Mouse (Mus musculus) CH12.LX (cell line): Measurements from ENCODE around the gene Chac1. TPM values are rescaled to one million over a fixed set of nuclear protein-coding genes. Genes with fewer than 3 reads are reported as not detected.
A peak's percentile ranks its signal among the peaks of the same experiment; 100 is the strongest.

Experiments used
- DNase-seq: peaks from one replicate; pipeline ENCODE4 v3.0.0-alpha.2; 2013; ENCODE audit errors: extremely low read depth
- H3K27ac ChIP-seq: 2 replicates; pipeline ENCODE4 v1.5.1; 2012; ENCODE audit warnings: low read depth, mild to moderate bottlenecking, control low read depth, moderate library complexity; ENCODE audit not compliant: insufficient read depth
- H3K27me3 ChIP-seq: replicated peaks from 2 replicates; pipeline ENCODE3; 2012; ENCODE audit warnings: inconsistent platforms
- H3K36me3 ChIP-seq, 2 experiments: replicated peaks in 1 of 2; 2 replicates each; pipeline versions ENCODE3 to v1.6.1; 2012; ENCODE audit warnings: inconsistent platforms in 1 of 2, low read length in 1 of 2, mild to moderate bottlenecking in 1 of 2, mixed read lengths in 1 of 2, moderate library complexity in 1 of 2; ENCODE audit not compliant: control insufficient read depth in 1 of 2, insufficient read depth in 1 of 2
- H3K4me1 ChIP-seq, 2 experiments: 2 replicates each; pipeline ENCODE4 v1.6.1; 2012; ENCODE audit warnings: inconsistent platforms in 1 of 2, moderate library complexity in 1 of 2; ENCODE audit not compliant: insufficient read depth in 2 of 2, control insufficient read depth in 1 of 2
- H3K4me2 ChIP-seq: 2 replicates; pipeline ENCODE4 v1.6.1; 2012; ENCODE audit warnings: low read depth, mild to moderate bottlenecking, control low read depth; ENCODE audit not compliant: poor library complexity, insufficient read depth, severe bottlenecking
- H3K4me3 ChIP-seq, 3 experiments: fragments of 150-350 bp in 1 of 3; sonication (generic) in 1 of 3; replicated peaks in 1 of 3; 2 replicates each; pipeline versions ENCODE3 to v1.5.1; 2011 to 2012; ENCODE audit warnings: low read depth in 2 of 3, low read length in 2 of 3, mild to moderate bottlenecking in 2 of 3, moderate library complexity in 2 of 3, control low read depth in 1 of 3, improper control_type of control experiment in 1 of 3, inconsistent platforms in 1 of 3, mixed read lengths in 1 of 3; ENCODE audit not compliant: poor library complexity in 1 of 3
- H3K79me2 ChIP-seq: replicated peaks from 2 replicates; pipeline ENCODE4 v1.6.1; 2012; ENCODE audit warnings: mild to moderate bottlenecking, moderate library complexity; ENCODE audit not compliant: control insufficient read depth, poor library complexity, insufficient read depth, severe bottlenecking; ENCODE audit errors: extremely low read depth
- H3K9ac ChIP-seq: 2 replicates; pipeline ENCODE4 v1.6.1; 2012; ENCODE audit warnings: low read depth, mild to moderate bottlenecking, control low read depth, moderate library complexity; ENCODE audit not compliant: insufficient read depth
- H3K9me3 ChIP-seq: replicated peaks from 2 replicates; pipeline ENCODE3; 2012; ENCODE audit warnings: low read length, inconsistent platforms, mixed read lengths
- BHLHE40 ChIP-seq: IDR thresholded peaks from 2 replicates; pipeline ENCODE4 v1.6.1; 2011; ENCODE audit warnings: mild to moderate bottlenecking, low read depth, low read length, improper control_type of control experiment
- CHD1 ChIP-seq: IDR thresholded peaks from 2 replicates; pipeline ENCODE4 v1.6.1; 2012; ENCODE audit warnings: low read depth, low read length, improper control_type of control experiment, inconsistent platforms
- ELF1 ChIP-seq: IDR thresholded peaks from 2 replicates; pipeline ENCODE4 v1.6.1; 2014; ENCODE audit warnings: low read depth, mild to moderate bottlenecking, inconsistent platforms, low read length, improper control_type of control experiment
- EP300 ChIP-seq: IDR thresholded peaks from 2 replicates; pipeline ENCODE4 v1.6.1; 2011; ENCODE audit warnings: low read length, improper control_type of control experiment
- ETS1 ChIP-seq: conservative IDR thresholded peaks from 2 replicates; pipeline ENCODE4 v1.6.1; 2012; ENCODE audit warnings: low read depth, mild to moderate bottlenecking, inconsistent platforms, low read length, improper control_type of control experiment, moderate library complexity
- HCFC1 ChIP-seq: IDR thresholded peaks from 2 replicates; pipeline ENCODE4 v1.6.1; 2012; ENCODE audit warnings: low read depth, mild to moderate bottlenecking, inconsistent platforms, low read length, improper control_type of control experiment
- JUND ChIP-seq: conservative IDR thresholded peaks from 2 replicates; pipeline ENCODE4 v1.6.1; 2011; ENCODE audit warnings: low read depth, low read length, improper control_type of control experiment
- KAT2A ChIP-seq: IDR thresholded peaks from 2 replicates; pipeline ENCODE4 v1.6.1; 2012; ENCODE audit warnings: low read length, improper control_type of control experiment, inconsistent platforms; ENCODE audit not compliant: insufficient replicate concordance
- NELFE ChIP-seq: IDR thresholded peaks from 2 replicates; pipeline ENCODE4 v1.6.1; 2011; ENCODE audit warnings: low read depth, low read length, improper control_type of control experiment
- POLR2A ChIP-seq: IDR thresholded peaks from 2 replicates; pipeline ENCODE4 v1.6.1; 2011; ENCODE audit warnings: low read depth, mild to moderate bottlenecking, improper control_type of control experiment, low read length
- POLR2AphosphoS2 ChIP-seq: IDR thresholded peaks from 2 replicates; pipeline ENCODE4 v1.6.1; 2011; ENCODE audit warnings: low read depth, low read length, improper control_type of control experiment
- RCOR1 ChIP-seq: conservative IDR thresholded peaks from 2 replicates; pipeline ENCODE4 v1.6.1; 2012; ENCODE audit warnings: low read depth, mild to moderate bottlenecking, inconsistent platforms, low read length, improper control_type of control experiment
- SIN3A ChIP-seq: IDR thresholded peaks from 2 replicates; pipeline ENCODE4 v1.6.1; 2012; ENCODE audit warnings: low read length, improper control_type of control experiment, inconsistent platforms
- SMC3 ChIP-seq: IDR thresholded peaks from 2 replicates; pipeline ENCODE4 v1.6.1; 2011; ENCODE audit warnings: low read depth, low read length, improper control_type of control experiment
- TBP ChIP-seq: conservative IDR thresholded peaks from 2 replicates; pipeline ENCODE4 v1.6.1; 2011; ENCODE audit warnings: low read depth, low read length, improper control_type of control experiment
- TCF12 ChIP-seq: IDR thresholded peaks from 2 replicates; pipeline ENCODE4 v1.6.1; 2014; ENCODE audit warnings: low read depth, mild to moderate bottlenecking, inconsistent platforms, low read length, improper control_type of control experiment
- USF1 ChIP-seq: IDR thresholded peaks from 2 replicates; pipeline ENCODE4 v1.6.1; 2014; ENCODE audit warnings: low read depth, mild to moderate bottlenecking, inconsistent platforms, low read length, improper control_type of control experiment
- USF2 ChIP-seq: conservative IDR thresholded peaks from 2 replicates; pipeline ENCODE4 v1.6.1; 2011; ENCODE audit warnings: low read depth, low read length, improper control_type of control experiment
- dilution Hi-C: fragments of 300-500 bp; cut with MboI; formaldehyde crosslinking; loops from 2 replicates; pipeline ENCODE4 v1.14.3; 2020; ENCODE audit warnings: low sequenced_read_pairs; ENCODE audit not compliant: extremely low pct_unique_long_range_greater_than_20kb, extremely low pct_ligation_motif_present
- in situ Hi-C: fragments of 300-500 bp; cut with MboI; formaldehyde crosslinking; loops from 3 replicates; pipeline ENCODE4 v1.14.3; 2019; ENCODE audit warnings: low sequenced_read_pairs, low pct_ligation_motif_present, low pct_unique_long_range_greater_than_20kb, mixed read lengths
- polyA plus RNA-seq: library from polyadenylated mRNA; unstranded; fragments of >175 nt; gene quantifications from 2 replicates; pipeline ENCODE4 v1.2.1, GENCODE M21; 2012; ENCODE audit warnings: low read depth; ENCODE audit not compliant: insufficient read length
- total RNA-seq, 2 experiments: library from RNA; depleted of rRNA; stranded (reverse); fragments of 300-350 nt in 1 of 2; fragments of >200 nt in 1 of 2; gene quantifications; 2 replicates each; pipeline ENCODE4 v1.2.3; 2012 to 2014

Gene Chac1
- total and polyA plus RNA-seq, 3 experiments: 33.4 to 95.6 (median 49.2) TPM

DNA sequence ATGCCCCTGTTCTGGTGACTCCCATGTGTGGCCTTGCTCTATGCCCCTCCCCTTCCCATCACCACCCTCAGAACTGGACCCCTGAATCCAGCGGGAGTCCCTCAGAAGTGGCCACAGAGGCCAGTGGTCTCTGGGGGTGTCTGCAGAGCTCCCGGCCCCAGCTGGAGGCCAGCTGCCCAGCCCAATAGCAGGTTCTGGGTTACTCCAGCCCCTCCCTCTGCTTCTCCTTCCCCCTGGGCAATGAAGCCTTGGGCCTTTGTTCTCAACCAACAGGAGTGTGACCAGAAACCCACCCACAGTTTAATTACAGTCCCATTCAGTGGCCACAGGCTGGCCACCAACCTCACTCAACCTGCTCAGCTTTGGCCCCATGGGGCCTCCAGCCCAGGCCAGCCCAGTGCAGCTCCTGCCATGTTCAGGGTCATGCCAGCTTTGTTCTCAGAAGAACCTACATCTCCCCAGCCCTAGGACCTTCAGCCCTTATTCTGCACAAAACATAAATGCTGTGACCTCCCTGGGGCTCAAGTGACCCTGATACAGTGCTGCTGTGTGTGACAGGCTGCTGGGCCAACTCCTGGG is 38.6 kb upstream of the Chac1 start:
- Histone ChIP-seq H3K9ac (no peak overlapping the region), H3K4me2 (no peak overlapping the region), H3K27me3 (peaks cover 4% of the 10 kb centered on the region), H3K4me1 (peaks cover 7 to 27% of the 10 kb centered on the region in 2 experiments; a peak in 3 of 4 replicates), H3K79me2 (no peaks in the 10 kb centered on the region), H3K9me3 (peaks cover 7% of the 10 kb centered on the region), H3K36me3 (no peaks in the 10 kb centered on the region), H3K4me3 (no peak overlapping the region), H3K27ac (no peak overlapping the region)
- TF ChIP-seq TBP (no peak), POLR2AphosphoS2 (no peak), ETS1 (no peak), EP300 (no peak), ELF1 (no peak), BHLHE40 (no peak), HCFC1 (no peak), JUND (no peak), NELFE (no peak), POLR2A (no peak), RCOR1 (no peak)
- in situ Hi-C loops (no loop called here), dilution Hi-C loops (no loop called here)
- DNase-seq: no peak

DNA sequence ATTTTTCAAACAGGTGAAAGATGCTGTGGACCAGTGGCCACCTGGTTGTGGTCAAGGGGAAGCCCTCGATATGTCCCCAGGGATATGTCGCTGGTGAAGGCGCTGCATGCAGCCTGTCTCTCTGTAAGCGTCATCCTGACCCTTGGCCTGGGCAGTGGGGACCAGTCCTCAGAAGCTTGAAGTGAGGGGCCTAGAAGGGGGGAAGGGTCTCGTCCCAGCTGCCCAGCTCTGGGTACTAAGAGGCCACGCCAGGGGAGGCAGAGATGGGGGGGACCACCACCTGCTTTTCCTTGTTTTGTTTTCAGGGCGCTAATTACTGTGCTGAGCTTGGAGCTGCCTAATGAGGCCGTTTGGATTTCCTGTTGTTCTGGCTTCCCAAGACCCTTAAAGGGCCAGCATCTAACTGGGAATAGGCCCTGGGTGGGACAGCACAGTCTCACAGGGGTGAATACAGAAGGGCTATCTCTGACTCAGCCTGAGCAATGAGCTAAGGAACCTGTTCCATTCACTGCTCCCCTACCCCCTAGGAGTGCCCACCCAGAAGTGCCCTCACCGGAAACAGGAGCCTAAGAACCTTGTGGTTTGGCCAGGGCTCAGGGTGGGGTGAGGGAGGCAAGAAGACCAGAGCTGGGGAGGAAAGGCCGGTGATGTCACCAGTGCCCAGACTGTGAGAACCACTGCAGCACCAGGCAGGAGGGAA is 37.1 kb upstream of the Chac1 start:
- Histone ChIP-seq H3K4me1 (peaks cover 7 to 37% of the 10 kb centered on the region in 2 experiments; a peak in 3 of 4 replicates), H3K4me3 (no peak overlapping the region), H3K27ac (no peak overlapping the region), H3K9me3 (peaks cover 7% of the 10 kb centered on the region), H3K79me2 (no peaks in the 10 kb centered on the region), H3K27me3 (peaks cover 4% of the 10 kb centered on the region), H3K4me2 (0 out of 2 replicates have a peak overlapping the region, but pooled peaks have one; percentile 7), H3K36me3 (no peaks in the 10 kb centered on the region), H3K9ac (no peak overlapping the region)
- peak; percentile 78; the same call in 1 of the 2 replicates for TF ChIP-seq RCOR1
- TF ChIP-seq SMC3: no peak
- 0 out of 2 replicates have a peak, but pooled peaks have one; percentile 13 for TF ChIP-seq BHLHE40
- TF ChIP-seq ETS1: peak; percentile 35; the same call in 1 of the 2 replicates
- no peak for TF ChIP-seq KAT2A
- peak; percentile 58 for TF ChIP-seq EP300
- TF ChIP-seq SIN3A: peak; percentile 18; the same call in 1 of the 2 replicates
- TF ChIP-seq CHD1: no peak
- TF ChIP-seq USF1: no peak
- no peak for TF ChIP-seq USF2
- peak; percentile 91 for TF ChIP-seq TCF12
- peak; percentile 38 for DNase-seq
- dilution Hi-C loops: no loop called here
- in situ Hi-C loops: no loop called here
